Mouse (Mus musculus) intestine, embryonic 16.5 days (tissue): ENCODE results near the gene Spon1. TPM values are rescaled to one million over a fixed set of nuclear protein-coding genes. Genes with fewer than 3 reads are reported as not detected.

Experiments
- ATAC-seq: fragments of 200-750 bp; cut with Nextera tagmentation; 2 replicates; pipeline ENCODE4 v1.8.0; 2017; ENCODE audit warnings: moderate TSS enrichment, moderate library complexity
- H3K27ac ChIP-seq: fragments of 300-500 bp; sonication (generic); 2 replicates; pipeline ENCODE4 v1.5.1; 2014; ENCODE audit warnings: mild to moderate bottlenecking, low read length
- H3K27me3 ChIP-seq: fragments of 300-500 bp; sonication (generic); replicated peaks from 2 replicates; pipeline ENCODE4 v1.6.1; 2014; ENCODE audit warnings: low read length, control low read depth, mixed read lengths; ENCODE audit not compliant: control insufficient read depth, insufficient read depth
- H3K36me3 ChIP-seq: fragments of 300-500 bp; sonication (generic); 2 replicates; pipeline ENCODE4 v1.6.1; 2014; ENCODE audit warnings: low read length, control low read depth; ENCODE audit not compliant: control insufficient read depth, insufficient read depth
- H3K4me1 ChIP-seq: fragments of 300-500 bp; sonication (generic); 2 replicates; pipeline ENCODE4 v1.6.1; 2014; ENCODE audit warnings: low read length, control low read depth, mixed read lengths; ENCODE audit not compliant: control insufficient read depth, insufficient read depth
- H3K4me2 ChIP-seq: fragments of 300-500 bp; sonication (generic); 2 replicates; pipeline ENCODE4 v1.6.1; 2014; ENCODE audit warnings: low read depth, low read length, control low read depth
- H3K4me3 ChIP-seq: fragments of 300-500 bp; sonication (generic); 2 replicates; pipeline ENCODE4 v1.5.1; 2014; ENCODE audit warnings: mild to moderate bottlenecking, low read length
- H3K9ac ChIP-seq: fragments of 300-500 bp; sonication (generic); 2 replicates; pipeline ENCODE4 v1.6.1; 2014; ENCODE audit warnings: low read depth, low read length
- H3K9me3 ChIP-seq: fragments of 300-500 bp; sonication (generic); 2 replicates; pipeline ENCODE4 v1.6.1; 2016; ENCODE audit warnings: low read length, control low read depth; ENCODE audit not compliant: control insufficient read depth
- WGBS: fragments of 180-500 bp; shearing (Covaris S2); extraction: QIAGEN DNeasy Blood & Tissue Kit; methylation state at CpG from one replicate; pipeline ENCODE4 v1.1.7; 2014; 5-methylcytosine and 5-hydroxymethylcytosine counted together
- polyA plus RNA-seq: library from polyadenylated mRNA; unstranded; fragments of >200 nt; fragmentation: Nextera tagmentation; extraction: Ambion mirVana; gene quantifications from 2 replicates; pipeline ENCODE4 v1.2.1, GENCODE M21; 2015

Spon1 gene
- polyA plus RNA-seq, 1 experiment from 2014 or later = 8.9 TPM

DNA sequence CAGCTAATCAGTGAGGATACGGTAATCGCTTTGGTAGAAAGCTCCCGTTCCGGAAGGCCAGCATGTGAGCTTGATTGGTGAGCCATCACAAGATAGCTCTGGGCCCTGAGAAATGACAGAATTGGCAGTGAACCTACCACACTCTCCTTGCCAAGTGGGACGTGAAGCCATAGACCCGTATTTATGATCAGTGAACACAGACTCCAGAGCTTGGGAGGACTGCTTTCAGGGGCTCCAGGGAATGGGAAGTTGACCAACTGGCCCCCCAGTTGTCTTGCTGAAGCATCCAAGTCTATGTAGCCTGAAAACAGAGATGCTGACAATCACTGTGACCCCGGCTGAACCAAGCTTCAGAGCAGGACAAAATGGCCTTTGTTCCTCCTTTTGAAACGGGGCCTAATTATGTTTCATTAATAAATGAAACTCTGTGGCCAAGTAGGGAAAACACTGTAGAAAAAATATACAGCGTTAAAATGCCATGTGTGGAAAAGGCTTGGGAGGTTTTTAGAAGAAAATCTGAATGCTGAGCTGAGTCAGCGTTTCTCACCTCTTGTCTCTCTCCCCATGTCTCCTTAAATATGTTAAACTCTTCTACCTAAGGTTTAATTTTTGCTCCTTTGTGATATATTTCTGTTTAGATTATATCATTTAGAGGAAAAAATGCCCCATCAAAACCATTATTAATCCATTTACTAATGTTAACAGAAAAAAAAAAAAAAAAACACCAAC lies 220.8 kb downstream of the Spon1 start:
- no peak overlapping the region for H3K4me2 ChIP-seq
- H3K4me1 ChIP-seq = no peaks in the 10 kb centered on the region
- H3K9ac ChIP-seq = no peak overlapping the region
- no peaks in the 10 kb centered on the region for H3K9me3 ChIP-seq
- no peak overlapping the region for H3K27ac ChIP-seq
- H3K4me3 ChIP-seq = no peak overlapping the region
- ATAC-seq = no peak
- no peaks in the 10 kb centered on the region for H3K27me3 ChIP-seq
- 79% methylated on average over 10 of the region's 10 CpGs for WGBS
- H3K36me3 ChIP-seq = no peaks in the 10 kb centered on the region

GRCm38 (mm10) chr7:113988156-113988555 lies 222.4 kb downstream of the Spon1 start:
- ATAC-seq = no peak
- no peaks in the 10 kb centered on the region for H3K4me1 ChIP-seq
- no peaks in the 10 kb centered on the region for H3K36me3 ChIP-seq
- H3K4me2 ChIP-seq = no peak overlapping the region
- no peak overlapping the region for H3K9ac ChIP-seq
- no peaks in the 10 kb centered on the region for H3K9me3 ChIP-seq
- H3K4me3 ChIP-seq = no peak overlapping the region
- H3K27me3 ChIP-seq = no peaks in the 10 kb centered on the region
- no peak overlapping the region for H3K27ac ChIP-seq

GRCm38 (mm10) chr7:113997675-113998354 lies 232.0 kb downstream of the Spon1 start:
- H3K4me2 ChIP-seq = no peak overlapping the region
- no peak overlapping the region for H3K4me3 ChIP-seq
- no peak overlapping the region for H3K9ac ChIP-seq
- H3K36me3 ChIP-seq = no peaks in the 10 kb centered on the region
- no peaks in the 10 kb centered on the region for H3K27me3 ChIP-seq
- no peaks in the 10 kb centered on the region for H3K9me3 ChIP-seq
- H3K4me1 ChIP-seq = 0 out of 2 replicates have a peak, but pooled peaks cover 2% of the 10 kb centered on the region
- H3K27ac ChIP-seq = no peak overlapping the region
- ATAC-seq = peak; percentile 52; the same call in 1 of the 2 replicates
- 65% methylated on average over 7 of the region's 7 CpGs for WGBS

DNA sequence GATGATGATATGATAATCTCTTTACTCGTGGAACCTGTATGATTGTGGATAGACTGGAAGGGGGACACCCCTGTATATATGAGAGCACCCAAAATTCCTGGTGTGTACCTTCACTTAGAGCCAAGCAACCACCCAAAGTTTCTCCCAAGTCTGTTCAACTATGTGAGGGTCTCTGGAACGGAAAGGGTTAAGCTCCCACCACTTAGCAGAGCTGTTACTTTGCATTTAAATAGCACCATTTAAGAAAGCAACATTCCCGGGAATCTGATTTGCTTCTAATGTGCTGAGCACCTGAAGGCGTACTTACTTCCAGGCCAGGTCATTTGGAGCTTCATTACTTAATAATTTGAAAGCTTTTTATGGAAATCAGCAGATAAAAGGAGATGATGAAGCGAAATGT lies 238.4 kb downstream of the Spon1 start:
- Histone ChIP-seq H3K9ac (no peak overlapping the region), H3K4me1 (no peaks in the 10 kb centered on the region), H3K27ac (no peak overlapping the region), H3K4me3 (no peak overlapping the region), H3K9me3 (no peaks in the 10 kb centered on the region), H3K27me3 (peaks cover 2% of the 10 kb centered on the region; the same call in 1 of the 2 replicates), H3K4me2 (no peak overlapping the region), H3K36me3 (no peaks in the 10 kb centered on the region)
- ATAC-seq = no peak
- 28% methylated on average over 5 of the region's 5 CpGs for WGBS

DNA sequence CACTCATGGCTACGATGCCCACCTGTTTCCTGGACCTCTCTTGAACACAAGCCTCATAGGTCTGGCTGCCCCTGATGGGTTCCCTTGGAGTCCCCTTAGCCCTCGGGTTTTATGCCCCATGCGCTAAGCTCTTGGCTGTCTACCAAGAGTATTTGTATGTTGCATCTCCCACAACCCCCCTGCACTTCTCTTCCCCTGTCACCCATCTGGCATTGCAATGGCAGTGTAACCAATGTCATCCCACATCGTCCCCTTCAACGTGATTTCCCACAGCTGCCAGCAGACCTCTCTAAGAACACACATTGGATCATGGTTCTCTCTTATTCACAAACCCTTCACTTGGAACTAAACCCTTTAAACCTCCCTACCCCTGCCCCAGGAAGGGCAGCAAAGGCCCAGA lies 239.7 kb downstream of the Spon1 start:
- no peaks in the 10 kb centered on the region for H3K4me1 ChIP-seq
- H3K36me3 ChIP-seq = no peaks in the 10 kb centered on the region
- H3K27ac ChIP-seq = no peak overlapping the region
- no peak overlapping the region for H3K4me2 ChIP-seq
- peaks cover 2% of the 10 kb centered on the region; the same call in 1 of the 2 replicates for H3K27me3 ChIP-seq
- H3K4me3 ChIP-seq = no peak overlapping the region
- no peak overlapping the region for H3K9ac ChIP-seq
- no peaks in the 10 kb centered on the region for H3K9me3 ChIP-seq
- no peak for ATAC-seq
- WGBS = 81% methylated on average over 5 of the region's 5 CpGs

- H3K27me3 ChIP-seq = peaks cover 2% of the 10 kb centered on the region; the same call in 1 of the 2 replicates
- no peak for ATAC-seq
- H3K9ac ChIP-seq = no peak overlapping the region
- H3K27ac ChIP-seq = no peak overlapping the region
- H3K4me1 ChIP-seq = no peaks in the 10 kb centered on the region
- WGBS = 83% methylated on average over 8 of the region's 8 CpGs
- H3K9me3 ChIP-seq = no peaks in the 10 kb centered on the region
- H3K4me2 ChIP-seq = no peak overlapping the region
- no peak overlapping the region for H3K4me3 ChIP-seq
- no peaks in the 10 kb centered on the region for H3K36me3 ChIP-seq
Measured at GRCm38 (mm10) chr7:114006456-114006855, 240.7 kb downstream of the Spon1 start.

DNA sequence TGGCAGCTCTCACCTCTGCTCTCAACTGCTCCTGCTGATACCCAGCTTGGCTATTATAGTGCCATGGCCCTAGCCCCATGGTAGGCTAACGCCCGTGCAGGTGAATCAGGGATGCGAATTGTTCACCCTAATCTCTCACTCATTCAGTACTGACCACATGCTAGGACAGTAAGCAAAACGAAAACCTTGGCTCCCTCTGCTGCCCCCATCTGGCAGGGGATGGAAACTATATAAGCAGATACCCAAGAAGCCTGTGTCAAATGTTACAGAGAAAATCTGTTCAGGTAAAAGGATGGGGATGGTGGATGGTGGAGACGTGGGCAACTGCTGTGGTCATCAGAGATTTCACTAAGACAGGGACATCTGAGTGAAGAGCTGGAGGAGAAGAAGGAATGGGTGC lies 241.8 kb downstream of the Spon1 start:
- Histone ChIP-seq H3K36me3 (no peaks in the 10 kb centered on the region), H3K4me1 (no peaks in the 10 kb centered on the region), H3K9ac (no peak overlapping the region), H3K27me3 (peaks cover 2% of the 10 kb centered on the region; the same call in 1 of the 2 replicates), H3K4me3 (no peak overlapping the region), H3K9me3 (no peaks in the 10 kb centered on the region), H3K4me2 (no peak overlapping the region), H3K27ac (no peak overlapping the region)
- no peak for ATAC-seq
- 66% methylated on average over 5 of the region's 5 CpGs for WGBS

GRCm38 (mm10) chr7:114011726-114012443 lies 246.1 kb downstream of the Spon1 start:
- 60% methylated on average over 9 of the region's 9 CpGs for WGBS
- no peak overlapping the region for H3K27ac ChIP-seq
- no peak overlapping the region for H3K9ac ChIP-seq
- no peaks in the 10 kb centered on the region for H3K36me3 ChIP-seq
- H3K4me1 ChIP-seq = no peaks in the 10 kb centered on the region
- H3K4me3 ChIP-seq = no peak overlapping the region
- no peak overlapping the region for H3K4me2 ChIP-seq
- no peaks in the 10 kb centered on the region for H3K9me3 ChIP-seq
- ATAC-seq = no peak
- no peaks in the 10 kb centered on the region for H3K27me3 ChIP-seq
